Mouse (Mus musculus): ENCODE measurements around the gene Ep400.

The Ep400 gene

DNA sequence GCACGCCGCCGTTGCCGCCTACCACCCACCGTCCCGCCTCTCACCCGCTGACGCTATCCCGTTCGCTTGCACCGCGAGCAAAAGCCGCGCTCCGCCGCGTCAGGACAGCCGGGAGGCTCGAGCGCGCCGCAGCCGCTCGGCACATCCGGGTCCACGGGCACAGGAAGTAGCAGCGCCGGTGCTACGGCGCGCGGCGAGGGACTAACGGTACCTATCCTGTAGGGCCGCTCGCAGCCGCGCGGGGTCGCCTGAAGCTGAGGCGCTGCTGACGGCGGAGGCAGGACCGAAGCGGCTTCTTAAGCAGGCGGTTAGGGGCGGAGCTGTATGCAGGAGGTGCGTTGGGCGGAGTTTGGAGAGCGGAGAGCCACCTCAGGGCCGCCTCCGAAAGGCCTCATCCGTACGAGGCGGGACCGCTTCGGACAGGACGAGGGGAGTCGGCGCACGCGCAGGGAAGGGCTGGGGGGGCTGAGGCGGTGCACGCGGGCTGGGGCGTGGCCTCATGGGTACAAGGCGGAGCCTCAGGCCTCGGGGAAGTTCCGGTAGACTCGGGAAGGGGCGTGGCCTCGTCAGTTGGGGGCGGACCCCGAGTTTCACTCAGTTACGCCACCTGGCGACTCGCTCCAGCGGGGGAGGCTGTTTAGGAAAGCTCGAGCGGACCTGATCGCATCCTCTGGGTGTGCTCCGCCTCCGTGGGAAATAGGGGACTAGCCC, at the start of gene Ep400:
Gene Ep400, minus strand, starts transcription at position 270 of the 711 bp plus-strand sequence.
- DNase-seq = peak; percentile 100

DNA sequence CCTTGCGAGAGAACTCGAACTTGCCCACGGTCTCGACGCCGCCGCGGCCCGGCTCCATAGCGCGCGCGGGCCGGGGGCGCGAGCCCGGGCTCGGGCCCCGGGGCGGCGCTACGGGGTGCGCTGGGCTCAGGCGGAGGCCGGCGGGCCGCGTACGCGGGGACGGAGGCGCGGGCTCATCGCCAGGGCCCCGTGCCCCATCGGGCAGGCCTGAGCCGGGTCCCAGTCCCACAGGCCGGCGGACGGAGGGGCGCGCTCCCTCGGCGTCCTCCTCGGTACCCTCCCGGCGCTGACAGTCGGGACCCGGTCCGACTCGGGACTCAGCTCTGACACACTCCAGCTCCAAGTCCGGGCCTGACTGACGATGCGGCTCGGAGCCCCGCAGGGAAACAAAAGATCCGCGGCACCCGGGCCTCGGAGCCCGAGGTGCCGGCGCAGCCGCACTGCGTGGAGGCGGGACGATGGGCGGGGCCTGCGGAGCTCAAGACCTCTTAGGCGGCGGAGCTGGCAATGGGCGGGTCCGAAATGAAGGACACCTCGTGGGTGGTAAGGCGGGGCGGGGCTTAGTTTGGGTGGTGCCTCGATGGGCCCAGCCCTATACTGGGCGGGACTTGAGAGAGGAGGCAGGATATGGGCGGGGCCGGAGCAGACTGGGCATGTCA, 39.3 kb upstream of the Ep400 start, which contains the start of gene Ulk1:
Gene Ulk1, minus strand, starts transcription at position 431 of the 659 bp plus-strand sequence.
- peak; percentile 100 for DNase-seq

DNA sequence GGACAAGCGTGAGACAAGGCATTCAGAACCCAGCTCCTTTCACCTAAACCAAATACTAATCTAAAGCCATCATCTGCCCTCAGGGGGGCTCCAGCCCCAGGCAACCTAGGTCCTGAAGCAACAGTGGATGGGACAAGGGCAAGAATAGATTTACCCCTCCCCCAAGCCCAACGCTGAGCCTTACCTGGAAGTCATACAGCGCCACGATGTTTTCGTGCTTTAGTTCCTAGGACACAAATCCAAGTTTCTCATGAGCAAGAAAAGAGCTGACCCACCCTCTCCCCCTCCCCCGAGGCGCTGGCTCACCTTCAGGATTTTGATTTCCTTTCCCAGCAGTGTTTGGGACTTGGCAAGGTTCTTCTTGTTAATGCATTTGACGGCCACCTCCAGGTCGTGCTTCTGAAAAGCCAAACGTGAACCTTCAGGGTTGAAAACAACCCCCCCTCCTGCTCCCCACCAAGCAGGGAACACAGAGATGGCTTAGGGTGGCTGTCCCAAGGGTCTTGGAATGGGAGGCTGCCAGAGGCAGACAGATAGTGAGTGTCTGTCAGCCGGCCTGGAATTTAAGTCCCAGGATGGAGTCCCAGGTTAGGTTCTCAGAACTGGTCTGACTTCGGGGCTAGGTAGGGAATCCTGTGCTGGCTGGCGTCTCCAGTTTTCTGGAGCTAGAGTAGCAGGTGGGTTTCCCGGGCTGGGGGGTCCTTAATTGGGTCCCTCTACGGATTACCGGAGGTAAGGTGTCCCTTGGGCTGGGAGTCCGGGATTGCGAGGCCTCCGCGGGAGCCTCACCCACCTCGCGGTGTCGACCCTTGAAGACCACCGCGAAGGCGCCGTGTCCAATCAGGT, 38.5 kb upstream of the Ep400 start:
- peak; percentile 43 to 44 for DNase-seq

DNA sequence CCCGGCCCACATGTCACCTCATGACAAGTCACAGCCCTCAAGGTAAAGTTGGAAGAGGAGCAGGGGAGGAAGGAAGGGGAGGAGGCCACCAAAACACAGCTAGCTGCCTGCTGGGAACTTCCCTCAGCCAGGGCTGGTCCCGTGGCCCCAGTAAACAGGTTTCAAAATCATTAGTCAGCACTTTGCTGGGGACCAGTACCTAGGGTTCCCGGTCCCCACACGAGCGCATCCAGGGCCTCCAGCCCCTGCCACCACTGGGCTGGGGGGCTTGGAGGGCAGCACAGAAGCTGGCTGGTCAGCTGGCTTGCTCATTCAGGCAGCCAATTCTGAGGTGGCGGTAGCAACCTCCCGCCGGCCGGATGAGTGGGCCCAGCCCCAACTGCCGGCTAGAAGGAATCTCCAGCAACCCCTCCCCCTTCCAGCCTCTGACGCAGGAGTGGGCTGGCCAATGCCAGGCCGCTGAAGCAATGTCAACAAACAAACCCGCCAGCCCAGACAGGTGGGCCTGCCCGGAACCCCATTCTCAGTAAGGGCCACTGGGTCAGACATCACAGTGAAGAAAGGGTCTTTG, 37.6 kb upstream of the Ep400 start:
- peak; percentile 90 to 91 for DNase-seq

DNA sequence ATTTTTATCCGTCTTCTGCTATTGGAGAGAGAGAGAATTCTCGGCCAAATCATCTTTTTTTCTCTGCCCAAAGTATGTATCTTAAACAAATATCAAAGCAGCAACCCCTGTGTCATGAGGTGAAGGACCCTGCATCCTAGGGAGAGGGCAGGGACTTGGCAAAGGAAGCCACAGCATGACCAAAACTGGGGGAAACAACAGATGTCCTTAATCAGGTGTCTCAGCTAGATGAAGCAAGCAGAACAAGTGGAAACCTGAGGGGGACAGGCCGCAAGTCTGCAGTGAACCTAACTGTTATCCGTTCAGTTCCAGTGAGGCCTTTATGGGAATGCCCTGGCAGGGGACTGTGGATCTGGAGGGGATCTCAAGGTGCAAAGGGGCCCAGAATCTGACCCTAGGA, 36.9 kb upstream of the Ep400 start:
- no peak for DNase-seq

DNA sequence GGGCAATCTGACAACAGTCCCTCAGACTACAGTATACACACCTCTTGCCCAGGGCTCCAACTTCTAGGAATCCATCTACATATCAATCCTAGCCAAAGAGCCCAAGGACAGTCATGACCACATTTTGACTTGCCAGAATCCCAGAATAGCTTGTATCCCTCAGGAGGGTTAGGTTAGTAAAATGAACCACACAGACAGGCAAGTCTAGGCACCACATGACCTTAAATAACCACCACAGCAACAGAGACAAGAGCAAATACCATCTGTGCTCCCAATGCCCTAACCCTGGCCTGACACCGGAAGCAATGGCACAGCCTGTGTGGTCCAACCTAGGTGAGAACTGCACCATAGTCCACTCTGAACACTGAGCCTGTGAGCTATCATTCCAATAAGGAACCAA, 36.2 kb upstream of the Ep400 start:
- DNase-seq = no peak

DNA sequence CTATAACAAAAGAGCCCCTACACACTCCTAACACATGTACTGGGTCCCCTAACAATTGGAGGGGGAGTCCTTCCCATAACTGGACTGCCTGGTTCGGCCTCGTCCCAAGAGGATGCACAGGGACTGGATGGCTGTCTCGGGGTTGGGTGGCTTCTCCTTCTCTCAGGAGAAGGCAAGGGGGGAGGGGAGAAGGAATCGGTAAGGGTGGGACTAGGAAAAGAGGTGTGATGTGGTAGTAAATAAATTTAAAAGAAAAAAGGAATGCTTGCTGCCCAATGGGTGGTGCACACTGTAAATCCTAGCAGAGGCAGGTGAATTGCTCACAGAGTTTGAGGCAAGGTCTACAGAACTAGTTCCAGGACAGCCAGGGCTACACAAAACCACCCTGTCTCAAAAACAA, 35.6 kb upstream of the Ep400 start:
- DNase-seq = no peak

DNA sequence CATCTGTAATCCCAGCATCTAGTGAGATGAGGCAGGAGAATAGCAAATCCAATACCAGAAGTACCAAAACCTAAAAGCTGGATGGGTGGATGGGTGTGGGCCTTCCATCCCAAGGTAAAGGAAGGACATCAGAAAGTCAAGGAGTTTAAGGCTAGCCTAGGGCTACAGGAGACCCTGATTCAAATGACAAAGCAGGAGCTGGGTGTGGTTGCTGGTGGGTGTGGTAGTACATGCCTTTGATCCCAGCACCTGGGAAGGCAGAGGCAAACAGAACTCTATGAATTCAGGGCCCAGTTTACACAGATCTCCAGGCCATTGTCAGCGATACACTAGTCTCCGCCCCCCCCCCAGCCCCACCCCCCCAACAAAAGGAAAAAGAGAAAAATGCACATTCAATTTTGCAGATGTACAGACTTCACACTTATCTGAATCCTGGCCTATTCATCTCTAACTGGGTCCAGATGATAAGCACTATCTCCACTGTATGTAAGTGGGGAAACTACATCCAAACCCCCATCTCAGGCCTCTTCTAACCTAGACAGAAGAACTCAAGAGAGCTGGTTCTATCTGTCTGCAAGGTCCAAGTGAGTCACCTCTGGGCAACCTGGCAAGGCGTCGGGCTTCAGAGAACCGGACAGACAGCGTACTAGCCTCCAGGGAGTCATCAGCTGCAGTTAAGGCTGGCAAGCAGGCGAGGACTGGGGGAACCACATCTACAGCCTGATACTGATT, 33.7 kb upstream of the Ep400 start:
- DNase-seq = no peak

DNA sequence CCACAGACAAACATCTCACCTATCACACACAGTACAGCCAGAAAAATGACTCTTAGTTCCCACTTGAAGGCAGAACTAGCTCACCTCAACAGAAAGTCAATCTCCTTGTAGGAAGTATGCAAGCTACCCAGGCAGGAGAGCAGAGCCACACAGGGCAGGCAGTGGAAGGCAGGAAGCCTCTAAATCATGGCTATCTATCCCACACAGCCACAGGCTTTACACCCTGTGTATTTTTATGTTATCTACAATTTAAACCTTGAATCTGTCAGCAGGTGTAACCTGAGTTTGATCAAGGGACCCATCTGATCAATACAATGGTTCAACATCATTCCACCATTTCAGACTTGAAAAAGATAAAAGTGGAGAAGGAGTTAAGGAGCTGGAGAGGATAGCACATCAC, 32.3 kb upstream of the Ep400 start:
- DNase-seq = no peak

DNA sequence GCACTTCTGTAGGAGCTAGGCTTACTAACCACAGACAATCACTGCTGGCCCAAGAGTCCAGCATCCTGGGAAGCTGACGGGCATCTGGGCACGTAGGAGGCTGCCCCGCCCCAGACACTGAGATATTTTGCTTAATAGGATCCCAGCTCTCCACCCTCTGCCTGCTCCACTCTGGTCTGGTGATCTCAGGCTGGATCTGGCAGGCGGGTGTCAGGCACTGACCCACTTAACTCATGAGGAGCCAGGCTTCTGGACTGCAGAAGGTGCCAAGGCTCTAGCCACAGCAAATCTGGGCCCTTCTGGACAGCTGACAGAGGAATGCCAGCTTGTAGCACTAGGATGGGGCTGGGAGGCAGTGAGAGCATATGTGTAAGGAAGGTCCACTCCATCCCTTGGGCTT, 31.7 kb upstream of the Ep400 start:
- DNase-seq = peak in 1 of 2 experiments; percentile 25

DNA sequence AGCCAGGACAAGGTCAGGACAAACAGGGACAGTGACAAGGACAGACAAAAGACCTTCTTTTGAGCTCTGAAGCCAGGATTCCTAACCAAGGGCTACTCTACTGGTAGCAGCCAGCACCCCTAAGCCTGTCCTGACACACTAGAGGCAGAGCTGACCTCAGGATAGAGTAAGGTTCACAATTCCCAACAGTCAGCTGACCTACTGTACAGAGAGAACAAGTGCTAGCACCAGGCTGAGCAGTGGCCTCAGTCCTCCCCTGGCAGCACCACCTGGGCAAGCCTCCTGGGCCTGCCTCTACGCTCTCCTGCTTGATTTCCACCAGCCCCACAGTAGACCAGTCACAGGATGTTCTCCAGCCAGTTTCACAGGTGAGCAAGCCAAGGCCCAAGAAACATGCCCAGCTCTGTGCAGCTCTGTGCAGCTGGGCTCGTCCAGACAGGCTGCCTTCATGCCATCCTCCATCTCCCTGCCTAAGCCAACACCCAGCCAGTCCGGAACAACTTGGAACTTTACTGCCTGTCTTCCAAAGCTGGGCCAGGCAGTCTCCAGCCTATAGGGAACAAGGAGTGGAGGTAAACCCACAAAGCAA, 30.6 kb upstream of the Ep400 start:
- DNase-seq = peak; percentile 18 to 34

DNA sequence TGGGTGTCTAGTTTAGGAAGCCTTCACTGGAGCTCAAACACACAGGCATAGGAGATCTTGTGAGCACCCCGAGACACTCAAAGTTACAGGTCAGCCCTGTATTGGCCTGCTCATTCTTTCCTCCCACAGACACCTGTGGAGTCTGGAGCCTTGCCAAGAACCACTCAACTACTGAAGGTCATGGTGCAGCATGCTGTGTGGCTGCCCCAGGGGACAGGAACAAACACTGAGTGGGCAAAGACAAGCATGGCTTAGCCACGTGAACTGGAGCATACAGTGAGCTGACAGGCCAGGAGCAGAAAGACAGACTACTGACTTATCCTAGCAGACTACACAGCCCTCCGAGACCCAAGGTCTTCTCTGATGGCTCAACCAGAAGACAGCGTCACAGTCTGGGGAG, 27.2 kb upstream of the Ep400 start:
- peak; percentile 74 for DNase-seq

DNA sequence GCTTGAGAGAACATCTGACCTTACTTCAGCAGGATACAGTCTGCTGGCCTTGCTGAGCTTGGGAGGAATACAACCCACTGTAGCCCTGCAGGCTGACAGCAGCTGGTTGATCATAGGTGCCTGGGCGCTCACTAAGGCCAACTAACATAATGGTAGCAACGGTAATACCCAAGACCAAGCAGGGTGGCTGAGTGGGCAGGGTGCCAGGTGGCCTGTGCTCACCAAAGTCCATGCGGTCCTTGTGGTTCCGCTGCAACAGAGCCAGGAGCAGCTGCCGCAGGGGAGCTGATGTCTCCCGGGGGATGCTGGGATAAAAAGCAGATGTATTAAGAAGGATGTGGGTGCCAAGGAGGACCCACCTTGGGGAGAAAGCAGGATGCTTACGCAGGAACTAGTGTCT, 23.8 kb upstream of the Ep400 start:
- DNase-seq = peak; percentile 52 to 60

DNA sequence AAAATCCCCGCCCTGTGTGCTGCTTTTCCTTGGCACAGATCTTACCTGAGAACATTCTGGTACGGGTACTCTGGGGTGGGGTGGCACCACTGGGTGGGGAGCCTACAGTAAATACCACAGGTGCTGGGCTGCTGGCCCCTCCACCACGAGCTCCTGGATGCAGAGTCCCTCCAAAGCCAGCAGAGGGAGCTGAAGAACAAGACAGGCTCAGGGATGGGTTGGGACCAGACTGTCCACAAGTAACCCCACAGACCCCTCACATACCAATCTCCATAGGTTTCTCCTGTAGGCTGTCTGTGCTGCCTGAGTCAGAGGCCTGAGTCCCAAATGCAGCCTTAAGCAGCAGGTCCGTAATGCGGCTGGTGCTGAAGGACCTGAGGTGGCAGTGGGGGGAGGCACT, 18.2 kb upstream of the Ep400 start:
- no peak for DNase-seq

DNA sequence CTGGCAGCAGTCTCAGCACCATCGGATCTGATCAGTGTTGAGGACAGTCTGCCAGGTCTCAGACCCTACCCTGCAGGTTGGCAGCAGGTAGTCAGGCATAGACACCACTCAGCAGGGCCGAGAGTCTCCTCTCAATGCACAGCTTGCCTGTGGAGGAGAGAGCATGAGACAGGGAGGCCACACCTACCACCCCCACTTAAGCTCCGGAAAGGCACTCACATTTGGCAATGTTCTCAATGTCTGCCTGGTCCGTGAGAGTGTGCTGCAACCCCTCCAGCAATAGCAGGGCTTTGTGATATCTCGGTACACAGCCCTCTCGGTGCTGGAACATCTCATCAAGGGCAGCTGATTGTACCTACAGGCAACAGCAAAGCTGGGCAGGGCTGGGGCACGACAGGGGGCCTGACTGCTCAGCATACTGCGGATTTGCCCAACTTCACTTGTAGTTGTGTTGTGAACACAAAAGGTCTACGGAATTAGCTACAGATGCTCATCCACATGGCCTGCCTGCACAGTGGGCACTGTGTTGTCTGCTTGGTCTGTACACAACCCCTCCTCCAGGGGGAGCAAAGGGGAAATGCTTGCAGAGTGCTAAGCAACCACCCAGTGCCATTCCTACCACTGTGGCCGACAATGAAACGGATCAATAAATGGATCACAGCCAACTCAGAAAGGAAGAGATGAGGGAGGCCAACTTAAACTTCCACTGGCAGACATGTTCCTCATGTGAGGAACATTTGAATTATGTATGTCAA, 15.7 kb upstream of the Ep400 start:
- DNase-seq = no peak

DNA sequence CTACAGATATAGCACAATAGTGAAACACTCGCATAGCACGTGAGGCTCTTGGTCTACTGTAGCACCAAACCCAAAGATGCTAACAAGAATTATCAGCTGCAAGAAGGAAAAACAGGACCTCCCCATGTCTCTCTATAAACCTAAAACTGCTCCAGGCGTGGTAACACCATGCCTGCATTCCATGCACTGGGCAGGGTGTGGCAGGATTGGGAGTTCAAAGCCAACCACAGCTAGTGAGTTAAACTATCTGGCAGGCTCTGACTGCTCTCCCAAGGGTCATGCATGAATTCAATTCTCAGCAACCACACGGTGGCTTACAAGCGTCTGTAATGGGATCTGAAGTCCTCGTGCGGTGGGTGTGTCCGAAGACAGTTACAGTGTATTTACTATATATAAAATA, 12.6 kb upstream of the Ep400 start:
- DNase-seq = no peak

DNA sequence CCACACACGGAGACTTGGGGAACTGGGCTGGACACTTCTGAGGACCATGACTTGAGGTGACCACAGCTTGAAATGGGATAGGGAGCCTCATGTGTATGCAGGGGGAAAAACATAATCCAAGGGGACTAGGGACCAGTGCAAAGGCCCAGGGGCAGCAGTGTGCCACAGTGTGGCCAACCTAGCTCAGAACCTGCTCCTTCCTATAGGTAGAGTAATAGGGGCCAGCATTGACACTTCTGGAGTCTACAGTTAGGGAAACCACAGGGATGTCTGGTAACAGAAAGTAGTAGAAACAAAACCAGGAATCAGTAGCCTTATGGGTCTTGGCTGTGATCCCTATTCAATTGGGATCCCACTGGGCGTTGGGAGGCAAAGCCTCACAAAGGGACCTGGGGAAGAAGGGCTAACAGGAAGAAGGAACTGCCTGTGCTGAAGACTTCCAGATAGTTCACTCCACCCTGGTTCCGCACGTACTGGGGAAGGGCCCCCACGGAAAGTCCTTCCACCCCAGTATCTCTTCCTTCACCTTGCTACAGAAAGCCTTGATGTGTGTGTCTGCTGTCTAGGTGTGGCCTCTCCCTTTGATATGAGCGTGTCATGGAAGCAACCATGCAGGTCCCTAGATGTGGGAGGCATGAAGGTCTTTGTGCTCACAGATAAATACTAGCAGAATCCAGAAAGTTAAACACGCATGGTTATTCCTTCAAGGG, 11.2 kb upstream of the Ep400 start:
- no peak for DNase-seq

DNA sequence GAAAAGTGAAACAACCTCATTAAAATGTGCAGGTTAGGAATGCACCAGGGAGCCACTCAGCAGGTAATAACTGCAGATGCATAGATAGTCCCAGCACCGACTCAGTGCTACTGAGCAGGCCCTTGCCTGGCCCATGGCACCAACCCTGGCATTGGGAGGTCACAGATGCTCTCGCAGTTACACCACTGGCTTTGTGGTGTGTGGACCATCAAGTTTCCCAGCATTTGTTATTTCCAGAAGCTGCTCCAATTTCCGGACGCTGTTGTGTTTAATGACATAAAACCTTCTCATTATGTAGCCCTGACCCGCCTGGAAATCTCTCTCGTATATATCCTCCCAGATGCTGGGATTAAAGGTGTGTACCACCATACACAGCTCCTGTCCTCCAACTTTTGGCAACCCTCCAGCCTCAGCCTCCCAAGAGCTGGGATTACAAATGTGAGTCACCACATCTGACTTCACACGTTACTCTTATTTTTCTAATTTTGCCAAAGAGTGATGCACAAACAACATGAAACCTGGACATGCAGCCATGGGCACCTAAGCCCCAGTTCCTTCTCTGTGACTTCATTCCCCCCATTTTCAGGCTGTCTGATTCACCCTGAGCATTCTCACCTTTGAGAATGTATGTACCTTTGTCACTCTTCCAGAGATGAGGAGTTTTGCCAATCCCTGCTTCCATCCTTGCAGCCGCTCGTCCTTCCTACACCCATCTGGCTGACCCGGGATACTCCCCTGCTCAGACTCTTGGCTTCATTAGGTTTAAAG, 10.4 kb upstream of the Ep400 start:
- DNase-seq = no peak

DNA sequence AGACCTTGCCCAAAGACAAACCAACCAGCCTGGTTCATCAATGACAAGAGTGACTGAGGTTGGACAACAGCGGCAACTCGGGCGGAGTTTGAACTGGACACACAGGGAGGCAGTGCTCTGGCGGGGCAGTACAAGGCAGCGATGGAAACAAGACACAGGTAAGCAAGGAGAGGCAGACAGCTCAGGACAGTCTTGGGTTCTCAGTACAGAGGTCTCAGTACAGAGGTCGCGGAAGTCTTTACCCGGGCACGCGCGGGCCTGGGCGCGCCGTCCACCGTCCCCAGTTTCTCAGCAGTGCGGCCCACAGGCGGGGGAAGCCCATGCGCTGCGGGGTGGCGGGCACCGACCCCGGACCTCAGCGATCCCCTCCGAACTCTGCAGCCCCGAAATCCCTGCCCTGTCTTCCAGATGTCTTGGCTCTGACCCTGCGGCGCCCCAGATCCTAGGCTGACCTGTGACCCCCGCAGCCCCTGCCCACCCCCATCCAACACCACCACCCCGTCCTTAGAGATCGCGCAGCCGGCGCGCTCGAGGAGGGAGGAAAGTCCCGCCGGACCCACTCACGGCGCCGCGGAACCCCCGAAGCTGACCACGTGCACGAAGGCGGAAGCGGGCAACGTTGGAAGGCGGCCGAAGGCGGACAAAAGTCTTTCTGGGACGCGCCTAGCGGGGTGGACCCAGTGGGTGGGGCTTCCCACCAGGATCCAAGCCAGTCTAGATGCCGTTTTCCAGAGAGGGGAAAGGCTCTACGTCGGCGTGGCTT, 9.7 kb upstream of the Ep400 start, which contains the start of gene Pus1:
Gene Pus1, minus strand, starts transcription at position 662 of the 763 bp plus-strand sequence.
- peak; percentile 92 to 96 for DNase-seq
